Mouse (Mus musculus) gastrocnemius, postnatal 25 days (tissue): ENCODE results near the gene Sdr39u1. TPM values are rescaled to one million over a fixed set of nuclear protein-coding genes. Genes with fewer than 3 reads are reported as not detected.

Experiments used
- DNase-seq: peaks from one replicate; pipeline ENCODE4 v3.0.0; 2022
- total RNA-seq, 2 experiments: library from RNA; stranded (reverse); gene quantifications; 1 replicate in 1 of 2; 2 replicates in 1 of 2; pipeline ENCODE4 v1.2.3; 2021

Gene Sdr39u1
- total RNA-seq, 2 experiments from 2014 or later = 95.7 to 98.1 TPM

- peak; percentile 95 for DNase-seq
Measured at GRCm38 (mm10) chr14:55884713-55885113, 15.4 kb downstream of the Sdr39u1 start, which contains the start of gene Khnyn. Khnyn (plus strand) TSS chr14:55884947.

DNA sequence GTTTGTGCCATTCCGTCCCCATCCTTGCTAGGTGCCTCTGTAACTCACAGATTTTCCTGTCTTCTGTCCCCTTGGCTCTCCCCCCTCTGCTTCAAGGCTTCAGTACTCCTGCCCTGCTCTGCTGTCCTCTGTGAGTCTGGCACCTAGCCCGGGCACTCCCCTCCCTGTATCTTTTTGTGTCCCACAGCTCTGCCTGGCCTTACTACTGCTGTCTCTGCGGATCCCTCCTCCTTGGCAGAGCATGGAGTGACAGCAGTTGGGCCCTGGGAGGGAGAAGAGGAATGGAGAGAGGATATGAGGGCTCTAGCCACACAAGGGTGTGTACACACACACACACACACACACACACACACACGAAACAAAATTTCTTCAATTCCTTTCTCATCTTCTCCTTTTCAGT is 15.9 kb downstream of the Sdr39u1 start, which contains the start of gene Cbln3:
Gene Cbln3 (minus strand): TSS at position 227 of the 400 bp plus-strand sequence.
- peak; percentile 63 for DNase-seq

DNA sequence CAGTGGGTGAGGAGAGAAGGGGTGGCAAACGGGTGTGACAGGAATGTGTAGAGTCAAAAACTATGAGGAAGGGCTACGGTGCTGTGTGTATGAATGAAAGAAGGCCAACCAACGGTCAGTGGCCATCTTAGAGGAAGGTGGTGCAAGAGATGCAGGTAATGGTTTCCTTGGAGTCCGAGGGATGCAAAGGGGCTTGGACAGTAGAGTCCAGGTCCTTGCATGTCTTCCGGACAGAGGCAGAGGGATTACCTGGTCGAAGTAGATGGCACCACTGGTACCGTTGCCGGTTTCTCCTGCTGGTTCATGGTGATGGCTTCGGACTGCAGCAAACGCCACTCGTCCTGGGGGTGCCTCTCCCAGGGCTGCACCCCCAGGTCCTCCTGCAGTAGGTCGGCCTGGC is 16.4 kb downstream of the Sdr39u1 start:
- DNase-seq = no peak

- DNase-seq = no peak
Measured at GRCm38 (mm10) chr14:55883149-55883661, 16.9 kb downstream of the Sdr39u1 start.

DNA sequence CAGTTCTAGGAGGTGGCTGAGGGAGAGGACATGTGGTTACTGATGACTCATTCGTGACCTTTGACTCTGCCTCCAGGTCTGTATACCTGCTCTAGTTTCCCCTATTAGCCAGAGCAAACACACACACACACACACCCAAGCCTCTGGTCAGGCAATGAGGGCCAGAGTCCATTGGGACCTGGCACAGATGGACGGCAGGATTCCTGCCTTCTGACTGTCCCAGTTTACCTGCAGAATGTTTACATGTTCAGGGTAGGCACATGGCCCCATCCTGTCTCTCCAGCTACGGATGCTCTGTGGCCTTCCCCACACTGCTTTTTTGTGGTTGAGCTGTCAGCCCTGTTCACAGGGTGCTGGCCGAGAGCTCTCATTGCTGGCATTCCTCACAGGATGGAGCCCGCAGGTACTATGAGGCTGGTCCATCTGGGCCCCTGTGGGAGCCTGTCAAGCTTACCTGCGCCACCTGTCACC is 17.9 kb downstream of the Sdr39u1 start:
- no peak for DNase-seq

GRCm38 (mm10) chr14:55880982-55881381 is 19.1 kb downstream of the Sdr39u1 start:
- no peak for DNase-seq

GRCm38 (mm10) chr14:55879623-55880022 is 20.5 kb downstream of the Sdr39u1 start:
- DNase-seq = no peak

- DNase-seq = no peak
Measured at GRCm38 (mm10) chr14:55878316-55878940, 21.7 kb downstream of the Sdr39u1 start.

- DNase-seq = no peak
Measured at GRCm38 (mm10) chr14:55877469-55878315, 22.4 kb downstream of the Sdr39u1 start.

DNA sequence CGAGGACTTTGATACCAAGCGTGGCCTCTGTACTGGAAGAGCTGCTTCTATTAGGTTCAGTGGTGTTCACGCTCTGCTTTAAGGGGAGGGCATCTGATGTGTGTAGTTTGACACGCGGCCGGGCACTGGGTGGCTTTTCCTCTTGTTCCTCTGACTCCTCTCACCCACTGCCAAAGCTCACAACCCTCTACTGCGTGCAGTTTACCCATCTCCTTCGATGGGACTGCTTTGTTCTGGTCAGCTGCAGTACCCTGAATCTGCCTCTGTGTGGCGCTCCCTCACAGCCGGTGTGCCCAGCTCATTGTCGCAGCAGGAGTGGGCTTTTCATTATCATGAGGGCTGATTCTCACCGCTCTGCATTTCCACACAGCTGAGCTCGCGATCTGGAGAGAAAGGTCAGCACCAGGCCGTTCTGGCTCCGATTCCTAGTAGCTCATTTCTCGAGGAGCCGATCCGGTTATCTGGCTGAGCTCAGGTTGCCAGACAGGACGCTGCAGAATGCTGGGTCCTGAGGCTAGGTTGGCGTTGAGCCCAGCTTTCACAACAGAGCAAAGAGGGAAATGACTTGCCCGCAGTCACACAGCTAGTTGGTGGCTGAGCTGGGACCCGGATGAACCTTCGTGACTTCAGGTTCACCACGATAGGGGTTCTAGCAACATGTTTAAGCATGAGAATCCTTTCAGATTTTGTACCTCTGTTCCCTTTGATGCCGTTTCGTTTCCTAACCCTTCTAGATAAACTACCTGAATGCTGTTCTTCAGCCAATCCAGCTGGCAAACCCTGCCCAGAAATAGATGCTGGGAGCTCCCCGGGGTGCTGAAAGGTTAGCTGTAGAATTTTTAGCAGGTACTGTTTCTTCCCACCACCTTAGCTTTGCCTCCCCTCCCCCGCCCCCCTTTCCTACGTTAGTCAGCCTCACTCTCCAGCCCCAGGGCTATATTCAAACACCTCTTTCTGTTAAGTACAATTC is 26.1 kb downstream of the Sdr39u1 start:
- DNase-seq = peak; percentile 51

DNA sequence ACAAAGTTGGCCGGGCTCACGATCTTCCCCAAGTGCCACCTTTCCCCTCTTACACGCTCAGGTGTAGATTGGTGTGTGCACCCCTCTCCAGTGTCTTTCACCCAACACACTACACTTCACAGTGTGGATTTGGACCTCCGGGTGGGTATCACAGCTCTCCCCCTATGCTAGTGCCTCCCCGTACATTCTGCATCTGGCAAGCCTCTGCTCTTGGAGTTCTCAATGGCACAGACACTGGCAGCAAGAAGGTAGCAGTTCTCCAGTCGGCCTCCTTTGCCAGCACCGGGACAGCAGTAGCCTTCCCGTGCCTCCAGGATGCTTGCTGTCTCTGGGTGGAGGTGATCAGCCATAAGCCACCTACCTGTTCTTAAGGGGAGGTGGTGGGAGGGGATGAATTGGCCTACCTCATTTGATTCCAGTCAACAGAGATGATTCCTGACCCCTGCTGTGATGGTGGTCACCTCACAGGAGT is 26.8 kb downstream of the Sdr39u1 start:
- no peak for DNase-seq

DNA sequence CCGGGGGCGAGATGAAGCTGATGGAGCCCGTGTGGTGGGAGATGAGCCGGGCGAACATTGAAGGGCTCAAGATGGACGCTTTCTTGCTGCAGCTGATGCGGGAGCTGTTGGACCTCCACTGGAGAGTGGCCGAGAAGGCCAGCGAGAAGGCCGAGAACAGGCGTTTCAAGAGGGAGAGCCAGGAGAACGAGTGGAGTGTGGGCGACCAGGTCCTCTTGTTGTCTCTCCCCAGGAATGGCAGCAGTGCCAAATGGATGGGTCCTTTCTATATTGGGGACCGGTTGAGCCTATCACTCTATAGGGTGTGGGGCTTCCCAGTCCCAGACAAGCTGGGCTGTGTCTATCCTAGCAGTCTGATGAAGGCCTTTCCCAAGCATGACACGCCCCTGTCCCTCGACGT is 27.5 kb downstream of the Sdr39u1 start:
- DNase-seq = no peak

DNA sequence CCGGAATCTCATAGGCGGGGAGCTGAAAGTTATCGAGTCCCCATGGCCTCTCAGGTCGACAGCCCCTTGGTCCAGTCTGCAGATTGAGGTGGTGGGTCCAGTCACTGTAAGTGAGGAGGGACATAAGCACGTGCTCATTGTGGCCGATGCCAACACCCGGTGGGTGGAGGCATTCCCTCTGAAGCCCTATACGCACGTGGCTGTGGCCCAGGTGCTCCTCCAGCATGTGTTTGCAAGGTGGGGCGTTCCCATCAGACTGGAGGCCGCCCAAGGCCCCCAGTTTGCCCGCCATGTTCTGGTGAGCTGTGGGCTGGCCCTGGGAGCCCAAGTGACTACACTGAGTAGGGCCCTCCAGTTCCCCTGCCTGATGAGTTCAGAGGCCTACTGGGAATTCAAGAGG is 28.1 kb downstream of the Sdr39u1 start:
- DNase-seq = no peak

DNA sequence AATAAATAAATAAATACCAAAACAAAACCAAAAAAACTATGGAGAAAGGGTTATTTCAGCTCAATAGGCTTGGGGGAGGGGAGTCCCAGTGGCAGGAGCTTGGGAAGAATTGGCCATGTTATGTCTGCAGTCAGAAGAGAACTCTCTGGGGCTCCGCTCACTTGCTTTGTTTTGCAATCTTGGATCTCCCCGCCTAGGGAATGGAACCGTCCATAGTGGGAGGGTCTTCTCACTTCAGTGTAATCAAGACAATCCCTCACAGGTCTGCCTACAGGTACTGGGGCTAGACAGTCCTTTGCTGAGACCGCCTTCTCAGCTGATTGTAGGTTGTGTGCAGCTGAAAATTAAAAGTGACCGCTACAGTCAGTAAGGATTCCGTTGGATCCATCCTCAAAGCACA is 30.6 kb downstream of the Sdr39u1 start:
- no peak for DNase-seq

DNA sequence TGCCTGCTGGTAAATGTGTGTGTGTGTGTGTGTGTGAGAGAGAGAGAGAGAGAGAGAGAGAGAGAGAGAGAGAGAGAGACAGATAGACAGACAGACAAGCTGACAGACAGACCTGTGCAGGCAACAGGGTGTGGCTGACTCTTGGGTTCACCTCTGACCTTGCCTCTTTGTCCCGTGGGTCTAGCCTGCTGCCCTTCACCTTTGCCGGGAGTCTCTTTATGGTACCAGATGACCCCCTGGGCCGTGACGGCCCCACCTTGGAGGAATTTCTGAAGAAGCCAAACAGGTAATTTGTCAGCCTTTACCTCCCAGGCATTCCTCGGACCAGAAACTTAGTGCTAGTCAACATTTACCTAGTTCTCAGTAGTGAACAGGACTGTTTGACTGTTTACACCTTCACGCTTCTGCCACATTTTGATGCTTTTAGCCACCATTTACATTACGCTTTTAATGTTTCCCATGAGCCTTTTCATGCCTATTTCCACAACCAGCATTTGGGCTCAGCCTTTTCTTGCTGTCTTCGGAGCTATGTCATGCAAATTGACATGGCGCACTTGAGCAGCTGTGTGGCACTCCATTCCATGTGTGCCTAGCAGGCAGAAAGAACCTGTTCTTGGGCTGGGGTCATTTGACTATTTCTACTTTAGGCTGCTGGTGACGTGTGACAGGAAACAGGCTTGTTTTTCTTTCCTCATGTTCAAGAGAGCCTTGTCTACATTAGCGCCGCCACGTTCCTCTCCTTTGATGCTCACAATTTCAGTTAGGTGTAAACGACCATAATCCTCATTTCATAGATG is 31.7 kb downstream of the Sdr39u1 start:
- DNase-seq = no peak

- DNase-seq = no peak
Measured at GRCm38 (mm10) chr14:55866962-55867361, 33.1 kb downstream of the Sdr39u1 start.

- peak; percentile 68 for DNase-seq
Measured at GRCm38 (mm10) chr14:55863773-55864172, 36.3 kb downstream of the Sdr39u1 start.

DNA sequence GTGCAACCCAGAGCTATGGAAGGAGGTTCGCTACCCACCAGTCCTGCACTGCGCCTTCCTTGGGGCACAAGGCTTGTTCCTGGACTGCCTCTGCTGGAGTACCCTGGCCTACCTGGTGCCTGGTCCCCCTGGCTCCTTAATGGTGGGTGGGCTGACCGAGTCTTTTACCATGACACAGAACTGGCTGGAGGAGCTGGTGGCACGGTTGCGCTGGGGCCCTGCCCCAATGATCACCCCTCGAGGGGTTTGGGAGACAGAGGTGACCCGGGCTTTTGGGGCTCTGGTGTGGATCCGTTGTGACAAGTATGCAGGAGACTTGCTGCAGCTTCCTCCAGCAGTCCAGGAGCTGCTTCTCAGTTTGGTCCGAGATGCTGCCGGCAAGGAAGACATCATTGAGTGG is 37.1 kb downstream of the Sdr39u1 start:
- DNase-seq = no peak

- no peak for DNase-seq
Measured at GRCm38 (mm10) chr14:55862186-55862585, 37.9 kb downstream of the Sdr39u1 start.

DNA sequence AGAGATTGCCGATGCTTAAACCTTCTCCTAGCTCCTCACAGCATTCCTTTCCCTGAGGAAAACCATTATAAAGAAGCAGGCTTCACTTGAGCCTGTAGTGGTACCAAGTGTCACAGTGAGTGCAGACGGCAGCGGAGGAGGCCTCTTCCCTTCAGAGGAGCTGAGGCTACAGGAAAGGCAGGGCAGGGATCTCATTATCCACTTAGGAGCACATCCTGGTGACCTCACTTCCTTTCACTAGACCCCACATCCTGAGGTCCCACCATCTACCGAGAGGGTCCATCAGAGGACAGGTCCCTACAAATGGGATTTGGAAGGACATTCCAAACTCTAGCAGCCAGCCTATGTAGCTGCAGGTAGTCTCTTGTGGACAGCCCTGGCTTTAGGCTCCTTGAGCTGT is 42.5 kb downstream of the Sdr39u1 start:
- no peak for DNase-seq

DNA sequence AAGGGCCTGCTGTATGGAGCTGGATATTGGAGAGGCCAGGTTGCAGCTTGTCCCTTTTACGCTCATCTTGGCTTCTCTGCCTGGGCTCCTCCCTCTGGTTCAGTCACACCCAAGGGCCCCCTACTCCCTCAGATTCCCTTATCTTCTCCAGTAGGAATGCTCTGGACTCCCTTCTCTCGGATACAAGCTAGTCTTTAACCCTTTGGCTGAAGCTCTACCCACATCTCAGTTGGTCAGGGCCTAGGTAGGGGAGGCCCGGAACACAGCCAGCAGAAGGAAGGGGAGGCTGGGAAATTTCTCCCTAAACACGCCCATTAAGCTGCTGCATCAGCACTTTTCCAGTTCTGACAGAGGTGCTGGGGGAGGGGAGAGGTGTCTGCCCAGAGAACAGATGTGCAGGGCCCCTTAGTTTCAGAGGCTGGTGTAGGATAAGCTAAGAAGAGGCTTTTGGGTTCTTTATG is 45.0 kb downstream of the Sdr39u1 start:
- DNase-seq = no peak
